Mouse (Mus musculus) MEL (cell line): ENCODE measurements around the gene Ifi27l2b. TPM values are rescaled to one million over a fixed set of nuclear protein-coding genes. Genes with fewer than 3 reads are reported as not detected.

Experiments used
- DNase-seq: peaks from one replicate; pipeline ENCODE4 v3.0.0; 2011; ENCODE audit warnings: low read depth, low spot score
- H3K27ac ChIP-seq: 2 replicates; pipeline ENCODE4 v1.5.1; 2012; ENCODE audit warnings: low read depth, mild to moderate bottlenecking, control low read depth, low read length, moderate library complexity; ENCODE audit not compliant: control insufficient read depth
- H3K27me3 ChIP-seq, 2 experiments: fragments of 150-350 bp in 1 of 2; sonication (generic) in 1 of 2; 2 replicates each; pipeline ENCODE4 v1.6.1; 2012; ENCODE audit warnings: low read length in 2 of 2, mild to moderate bottlenecking in 2 of 2, improper control_type of control experiment in 1 of 2, moderate library complexity in 1 of 2; ENCODE audit not compliant: insufficient read depth in 2 of 2, control insufficient read depth in 1 of 2
- H3K36me3 ChIP-seq, 2 experiments: 2 replicates each; pipeline ENCODE4 v1.6.1; 2012 to 2014; ENCODE audit warnings: low read length in 2 of 2, improper control_type of control experiment in 1 of 2, inconsistent platforms in 1 of 2, mild to moderate bottlenecking in 1 of 2; ENCODE audit not compliant: insufficient read depth in 2 of 2, control insufficient read depth in 1 of 2
- H3K4me1 ChIP-seq, 2 experiments: fragments of 150-350 bp in 1 of 2; sonication (generic) in 1 of 2; 2 replicates each; pipeline ENCODE4 v1.6.1; 2012; ENCODE audit warnings: low read length in 2 of 2, improper control_type of control experiment in 1 of 2, mild to moderate bottlenecking in 1 of 2; ENCODE audit not compliant: insufficient read depth in 2 of 2, control insufficient read depth in 1 of 2
- H3K4me3 ChIP-seq, 2 experiments: fragments of 150-350 bp in 1 of 2; sonication (generic) in 1 of 2; 2 replicates each; pipeline ENCODE4 v1.5.1; 2012; ENCODE audit warnings: low read depth in 2 of 2, low read length in 2 of 2, mild to moderate bottlenecking in 2 of 2, moderate library complexity in 2 of 2, control low read depth in 1 of 2, improper control_type of control experiment in 1 of 2; ENCODE audit not compliant: control insufficient read depth in 1 of 2, insufficient read depth in 1 of 2
- H3K79me2 ChIP-seq: 2 replicates; pipeline ENCODE4 v1.6.1; 2012; ENCODE audit warnings: mild to moderate bottlenecking, low read length, moderate library complexity; ENCODE audit not compliant: control insufficient read depth, poor library complexity, insufficient read depth
- H3K9ac ChIP-seq: 2 replicates; pipeline ENCODE4 v1.6.1; 2012; ENCODE audit warnings: low read depth, mild to moderate bottlenecking, control low read depth, low read length, moderate library complexity; ENCODE audit not compliant: control insufficient read depth, poor library complexity, severe bottlenecking
- H3K9me3 ChIP-seq: fragments of 150-350 bp; sonication (generic); replicated peaks from 2 replicates; pipeline ENCODE4 v1.6.1; 2012; ENCODE audit warnings: mild to moderate bottlenecking, low read length, improper control_type of control experiment, moderate library complexity; ENCODE audit not compliant: insufficient read depth
- BHLHE40 ChIP-seq: IDR thresholded peaks from 2 replicates; pipeline ENCODE4 v1.6.1; 2012; ENCODE audit warnings: low read depth, mild to moderate bottlenecking, inconsistent platforms, low read length, improper control_type of control experiment, borderline replicate concordance
- CHD1 ChIP-seq: IDR thresholded peaks from 2 replicates; pipeline ENCODE4 v1.6.1; 2012; ENCODE audit warnings: low read depth, mild to moderate bottlenecking, inconsistent platforms, low read length, improper control_type of control experiment
- ELF1 ChIP-seq: IDR thresholded peaks from 2 replicates; pipeline ENCODE4 v1.6.1; 2014; ENCODE audit warnings: low read depth, mild to moderate bottlenecking, inconsistent platforms, low read length, improper control_type of control experiment, moderate library complexity
- EP300 ChIP-seq, 2 experiments: IDR thresholded peaks; 2 replicates each; pipeline ENCODE4 v1.6.1; 2011; ENCODE audit warnings: improper control_type of control experiment in 2 of 2, low read length in 2 of 2, low read depth in 1 of 2, mild to moderate bottlenecking in 1 of 2
- GATA1 ChIP-seq: IDR thresholded peaks from 2 replicates; pipeline ENCODE4 v1.6.1; 2011; ENCODE audit warnings: low read depth, low read length, improper control_type of control experiment
- MAX ChIP-seq: IDR thresholded peaks from 2 replicates; pipeline ENCODE4 v1.6.1; 2011; ENCODE audit warnings: low read length, improper control_type of control experiment
- MAZ ChIP-seq: IDR thresholded peaks from 2 replicates; pipeline ENCODE4 v1.6.1; 2012; ENCODE audit warnings: low read depth, mild to moderate bottlenecking, inconsistent platforms, low read length, improper control_type of control experiment
- MYB ChIP-seq: IDR thresholded peaks from 2 replicates; pipeline ENCODE4 v1.6.1; 2011; ENCODE audit warnings: mild to moderate bottlenecking, low read depth, low read length, improper control_type of control experiment
- POLR2A ChIP-seq, 2 experiments: IDR thresholded peaks; 2 replicates each; pipeline ENCODE4 v1.6.1; 2011 to 2012; ENCODE audit warnings: low read length in 2 of 2, mild to moderate bottlenecking in 2 of 2, control low read depth in 1 of 2, improper control_type of control experiment in 1 of 2, low read depth in 1 of 2, moderate library complexity in 1 of 2; ENCODE audit not compliant: control insufficient read depth in 1 of 2, insufficient read depth in 1 of 2, poor library complexity in 1 of 2
- RAD21 ChIP-seq: IDR thresholded peaks from 2 replicates; pipeline ENCODE4 v1.6.1; 2011; ENCODE audit warnings: mild to moderate bottlenecking, low read depth, low read length, improper control_type of control experiment
- TBP ChIP-seq: IDR thresholded peaks from 2 replicates; pipeline ENCODE4 v1.8.0; 2011; ENCODE audit warnings: low read depth, low read length, improper control_type of control experiment
- TCF12 ChIP-seq: IDR thresholded peaks from 2 replicates; pipeline ENCODE4 v1.6.1; 2014; ENCODE audit warnings: low read depth, mild to moderate bottlenecking, inconsistent platforms, low read length, improper control_type of control experiment, moderate library complexity
- USF1 ChIP-seq: IDR thresholded peaks from 2 replicates; pipeline ENCODE4 v1.6.1; 2014; ENCODE audit warnings: low read depth, mild to moderate bottlenecking, inconsistent platforms, low read length, improper control_type of control experiment, moderate library complexity
- USF2 ChIP-seq, 2 experiments: IDR thresholded peaks; 2 replicates each; pipeline ENCODE4 v1.6.1; 2011 to 2012; ENCODE audit warnings: improper control_type of control experiment in 2 of 2, low read length in 2 of 2, borderline replicate concordance in 1 of 2, inconsistent platforms in 1 of 2, low read depth in 1 of 2, mild to moderate bottlenecking in 1 of 2; ENCODE audit not compliant: insufficient read depth in 1 of 2
- ZMIZ1 ChIP-seq: IDR thresholded peaks from 2 replicates; pipeline ENCODE4 v1.6.1; 2012; ENCODE audit warnings: low read depth, mild to moderate bottlenecking, inconsistent platforms, low read length, improper control_type of control experiment, moderate library complexity
- polyA plus RNA-seq, 2 experiments: library from polyadenylated mRNA; stranded (reverse) in 1 of 2; unstranded in 1 of 2; fragments of >175 nt in 1 of 2; fragments of >200 nt in 1 of 2; gene quantifications; 2 replicates each; pipeline versions ENCODE4 v1.2.1 to v1.2.4; 2012; ENCODE audit warnings: low replicate concordance in 2 of 2, low read depth in 1 of 2; ENCODE audit not compliant: insufficient read length in 2 of 2, insufficient read depth in 1 of 2, missing spikeins in 1 of 2
- total RNA-seq: library from RNA; depleted of rRNA; stranded (reverse); fragments of 300-350 nt; gene quantifications from 2 replicates; pipeline ENCODE4 v1.2.3, GENCODE M21; 2012; rRNA removed

Ifi27l2b gene
- total and polyA plus RNA-seq, 3 experiments: 0.07 TPM; not detected in 2

GRCm38 (mm10) chr12:103404131-103404530 is 52.9 kb downstream of the Ifi27l2b start:
- no peak overlapping the region for H3K4me3 ChIP-seq
- H3K36me3 ChIP-seq: peaks cover 0 to 2% of the 10 kb centered on the region in 2 experiments; a peak in 2 of 4 replicates
- no peaks in the 10 kb centered on the region for H3K9me3 ChIP-seq
- H3K79me2 ChIP-seq: no peaks in the 10 kb centered on the region
- no peak overlapping the region for H3K9ac ChIP-seq
- no peaks in the 10 kb centered on the region for H3K27me3 ChIP-seq
- TF ChIP-seq USF1 (no peak), ELF1 (no peak), CHD1 (no peak), BHLHE40 (no peak), USF2 (IDR thresholded peaks at IDR 0.05; ENCODE audit: borderline replicate concordance in 1 of 2, insufficient read depth in 1 of 2, low read depth in 1 of 2, low read length in 2 of 2) (no peak), GATA1 (no peak), EP300 (IDR thresholded peaks at IDR 0.05; ENCODE audit: low read depth in 1 of 2, low read length in 2 of 2) (no peak), MAX (no peak), MYB (no peak), POLR2A (IDR thresholded peaks at IDR 0.05; ENCODE audit: control insufficient read depth in 1 of 2, insufficient read depth in 1 of 2, low read depth in 1 of 2, low read length in 2 of 2, poor library complexity in 1 of 2) (no peak), ZMIZ1 (no peak; the same call in 1 of the 2 replicates), MAZ (no peak), TCF12 (no peak), TBP (no peak), RAD21 (no peak)
- H3K4me1 ChIP-seq: no peaks in the 10 kb centered on the region
- no peak for DNase-seq
- no peak overlapping the region for H3K27ac ChIP-seq

Other genes with a start within 250 kb of the Ifi27l2b start
- not detected in 2 replicates for gene Prima1, start 215.1 kb downstream of the Ifi27l2b start, total RNA-seq
- not detected for gene Prima1, start 215.1 kb downstream of the Ifi27l2b start, polyA plus RNA-seq
- not detected in 2 replicates for gene Fam181a, start 146.2 kb downstream of the Ifi27l2b start, total RNA-seq
- gene Fam181a, start 146.2 kb downstream of the Ifi27l2b start, polyA plus RNA-seq: not detected
- not detected in 2 replicates for gene Asb2, start 101.2 kb downstream of the Ifi27l2b start, total RNA-seq
- gene Asb2, start 101.2 kb downstream of the Ifi27l2b start, polyA plus RNA-seq: under 1 TPM in 1 of 2 experiments, not detected in 1; 0.18 TPM
- 8.4 and 10.1 TPM in 2 replicates for gene Otub2, start 68.5 kb downstream of the Ifi27l2b start, total RNA-seq
- 100 to 1,000 TPM in 1 of 2 experiments, 10 to 100 TPM in 1; 12.3 to 126 TPM for gene Otub2, start 68.5 kb downstream of the Ifi27l2b start, polyA plus RNA-seq
- 0.98 and 2.1 TPM in 2 replicates for gene 9330161L09Rik, start 49.4 kb downstream of the Ifi27l2b start, total RNA-seq
- 1 to 10 TPM in 1 of 2 experiments, not detected in 1; 1.8 TPM for gene 9330161L09Rik, start 49.4 kb downstream of the Ifi27l2b start, polyA plus RNA-seq
- 107 and 113 TPM in 2 replicates for gene Ddx24, start 31.4 kb downstream of the Ifi27l2b start, total RNA-seq
- gene Ddx24, start 31.4 kb downstream of the Ifi27l2b start, polyA plus RNA-seq: 100 to 1,000 TPM; 124 to 876 TPM
- gene Ifi27, start 23.0 kb downstream of the Ifi27l2b start, total RNA-seq: 62.7 and 103 TPM in 2 replicates
- 100 to 1,000 TPM in 1 of 2 experiments, not detected in 1; 105 TPM for gene Ifi27, start 23.0 kb downstream of the Ifi27l2b start, polyA plus RNA-seq
- 3.2 and 4.4 TPM in 2 replicates for gene Ifi27l2a, start 13.5 kb downstream of the Ifi27l2b start, total RNA-seq
- 1 to 10 TPM in 1 of 2 experiments, not detected in 1; 3.5 TPM for gene Ifi27l2a, start 13.5 kb downstream of the Ifi27l2b start, polyA plus RNA-seq
- gene Ppp4r4, start 75.1 kb upstream of the Ifi27l2b start, total RNA-seq: 1.0 and 1.3 TPM in 2 replicates
- 1 to 10 TPM in 1 of 2 experiments, not detected in 1; 3.0 TPM for gene Ppp4r4, start 75.1 kb upstream of the Ifi27l2b start, polyA plus RNA-seq
- gene Serpina10, start 174.2 kb upstream of the Ifi27l2b start, total RNA-seq: 0.12 and 0.13 TPM in 2 replicates
- gene Serpina10, start 174.2 kb upstream of the Ifi27l2b start, polyA plus RNA-seq: under 1 TPM in 1 of 2 experiments, not detected in 1; 0.07 TPM
- not detected in 2 replicates for gene Serpina6, start 200.0 kb upstream of the Ifi27l2b start, total RNA-seq
- not detected for gene Serpina6, start 200.0 kb upstream of the Ifi27l2b start, polyA plus RNA-seq
- gene Serpina16, start 218.9 kb upstream of the Ifi27l2b start, total RNA-seq: not detected in 2 replicates
- gene Serpina16, start 218.9 kb upstream of the Ifi27l2b start, polyA plus RNA-seq: not detected
- not detected in 2 replicates for gene Serpina1f, start 238.3 kb upstream of the Ifi27l2b start, total RNA-seq
- gene Serpina1f, start 238.3 kb upstream of the Ifi27l2b start, polyA plus RNA-seq: not detected